Mouse (Mus musculus) brain, adult 2 months (tissue): Measurements from ENCODE around the gene Gm42906.

Experiments used
- DNase-seq: peaks from one replicate; pipeline ENCODE4 v3.0.0; 2011; ENCODE audit warnings: low read depth, low spot score

Gene Gm42906

DNA sequence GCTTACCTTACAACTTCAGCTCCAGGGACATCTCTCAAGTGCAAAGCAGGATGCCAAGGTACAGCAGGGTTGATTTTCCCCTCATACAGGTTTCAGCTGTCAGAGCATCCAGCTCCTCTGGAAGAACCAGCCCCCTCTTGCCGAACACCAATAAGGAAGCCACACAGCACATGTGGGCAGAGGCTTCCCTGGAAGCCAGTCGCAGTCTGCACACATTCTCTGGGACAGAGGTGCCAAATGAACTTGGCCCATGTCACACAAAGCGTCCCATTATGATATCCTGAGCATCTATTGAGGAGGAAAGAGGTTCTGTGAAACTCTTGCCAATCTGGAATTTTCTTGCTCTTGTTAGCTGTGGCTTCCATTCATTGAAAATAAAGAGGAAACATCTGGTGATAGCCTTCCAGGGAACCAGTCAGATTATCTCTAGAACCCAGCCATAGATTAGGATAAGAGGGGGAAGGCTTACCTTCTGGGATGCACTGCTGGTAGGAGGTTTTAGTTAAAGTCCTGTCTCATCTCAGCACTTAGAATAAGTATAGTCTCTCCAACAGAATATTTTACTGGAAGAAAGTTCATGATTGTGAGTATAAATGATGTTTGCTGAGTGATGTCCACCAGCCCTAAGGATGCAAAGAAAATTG is at the start of gene Gm42906:
Gm42906 (minus strand) TSS at position 51 of the 644 bp plus-strand sequence.
- no peak for DNase-seq

DNA sequence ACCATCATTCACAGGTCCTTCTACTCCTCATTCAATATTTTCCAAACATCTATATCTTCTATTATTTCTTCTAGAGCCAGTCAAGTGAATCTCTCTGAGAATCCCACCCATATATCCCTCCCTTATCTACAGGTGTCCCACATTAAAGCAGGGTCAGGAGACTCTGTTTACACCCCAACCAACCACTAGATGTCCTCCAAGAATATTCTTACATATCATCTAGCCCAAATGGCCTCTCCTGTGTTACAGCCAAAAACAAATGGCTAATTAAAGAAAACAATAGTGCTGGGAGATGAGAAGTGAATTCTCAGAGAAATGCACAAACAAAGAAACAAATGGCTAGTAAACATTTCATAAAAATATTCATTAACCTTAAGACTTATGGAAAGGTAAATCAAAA is 17.7 kb upstream of the Gm42906 start:
- no peak for DNase-seq

DNA sequence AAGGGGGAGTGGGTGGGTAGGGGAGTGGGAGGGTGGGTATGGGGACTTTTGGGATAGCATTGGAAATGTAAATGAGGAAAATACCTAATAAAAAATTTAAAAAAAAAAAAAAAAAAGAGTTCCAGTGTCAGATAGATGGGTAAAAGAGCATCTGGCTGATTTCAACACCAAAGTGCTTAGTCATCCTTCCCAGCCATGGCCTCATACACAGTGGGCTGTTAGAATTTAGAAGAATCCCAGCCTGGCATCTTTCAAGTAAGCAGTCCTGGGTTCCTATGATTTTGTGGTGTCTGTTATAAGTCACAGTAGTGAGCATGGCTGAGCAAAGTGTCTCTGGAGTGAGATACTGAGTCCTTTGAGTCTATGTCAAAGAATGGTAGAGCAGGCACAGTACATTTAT is 7.1 kb upstream of the Gm42906 start:
- no peak for DNase-seq

DNA sequence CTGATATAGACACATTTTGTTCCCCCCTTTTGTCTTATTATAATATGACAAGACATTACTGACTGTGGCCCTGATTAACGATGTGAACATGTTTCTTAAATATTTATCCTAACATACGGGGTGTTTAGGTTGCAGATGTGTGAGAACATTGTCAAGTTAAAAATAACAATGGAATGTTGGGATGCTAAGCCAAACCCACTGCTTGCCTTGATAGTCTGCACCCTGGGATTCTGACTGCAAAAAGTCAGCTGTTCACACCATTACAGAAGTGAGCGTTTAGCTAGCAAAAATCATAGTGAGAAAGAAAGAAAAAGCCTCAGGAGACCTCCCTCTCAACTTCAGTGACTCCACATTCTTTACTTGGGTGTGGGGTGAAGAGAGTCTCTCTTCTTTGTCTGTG is 1.5 kb downstream of the Gm42906 start:
- no peak for DNase-seq

DNA sequence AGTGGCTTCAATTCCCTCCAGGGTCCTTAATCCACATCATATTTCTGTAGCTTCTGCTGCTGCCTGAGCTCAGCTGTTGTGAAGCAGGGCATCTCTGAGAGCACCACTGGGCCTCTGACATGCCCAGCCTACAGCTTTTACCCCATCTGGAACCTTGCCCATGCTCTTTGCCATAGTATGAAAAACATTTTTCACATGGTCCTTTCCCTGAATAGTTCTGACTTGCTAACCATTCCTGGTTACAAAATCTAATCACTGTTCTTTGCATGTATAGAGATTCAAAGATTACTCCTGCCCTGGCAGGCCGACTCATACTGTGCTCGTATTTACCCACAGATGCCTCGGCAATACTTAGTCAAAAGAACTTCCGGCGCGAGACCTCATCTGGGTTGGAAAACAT is 5.3 kb downstream of the Gm42906 start:
- no peak for DNase-seq

DNA sequence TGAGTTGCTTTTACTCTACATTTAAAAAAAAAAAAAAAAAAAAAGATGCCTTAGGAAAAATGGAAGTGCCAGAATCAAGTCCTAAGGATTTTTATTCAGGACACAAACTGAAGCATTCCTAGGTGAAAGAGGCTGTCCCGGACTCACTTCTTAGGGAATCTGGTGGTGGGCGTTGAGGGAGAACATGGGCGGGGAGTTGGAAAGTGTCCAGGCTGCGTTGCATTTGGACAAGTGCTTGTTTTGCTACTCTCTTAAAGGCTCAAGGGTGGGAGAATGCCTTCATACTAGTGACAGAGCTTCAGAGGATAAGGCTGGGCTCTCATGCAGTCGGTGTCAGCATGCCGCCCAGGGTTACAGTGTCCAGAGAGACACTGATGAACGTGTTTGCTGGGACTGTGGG is 6.1 kb downstream of the Gm42906 start:
- DNase-seq = peak; percentile 23

DNA sequence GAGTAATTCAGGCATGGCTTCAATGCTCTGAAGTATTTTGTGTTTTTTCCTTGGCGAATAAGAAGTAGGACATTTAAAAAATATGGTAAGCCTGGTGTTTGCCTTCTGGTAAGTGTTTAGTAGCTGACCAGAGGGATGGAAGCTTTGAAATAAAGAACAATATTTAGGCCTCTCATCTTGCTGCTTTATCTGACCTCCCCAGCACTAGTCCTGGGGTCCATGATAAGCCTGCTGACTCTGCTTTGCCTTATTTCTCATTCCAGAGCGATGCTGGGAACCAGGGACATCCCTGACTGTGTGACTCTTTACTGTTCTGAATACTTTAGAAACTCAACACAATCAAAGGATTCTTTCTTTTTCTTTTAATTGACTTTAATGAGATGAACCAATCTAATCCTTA is 9.4 kb downstream of the Gm42906 start:
- DNase-seq = no peak

DNA sequence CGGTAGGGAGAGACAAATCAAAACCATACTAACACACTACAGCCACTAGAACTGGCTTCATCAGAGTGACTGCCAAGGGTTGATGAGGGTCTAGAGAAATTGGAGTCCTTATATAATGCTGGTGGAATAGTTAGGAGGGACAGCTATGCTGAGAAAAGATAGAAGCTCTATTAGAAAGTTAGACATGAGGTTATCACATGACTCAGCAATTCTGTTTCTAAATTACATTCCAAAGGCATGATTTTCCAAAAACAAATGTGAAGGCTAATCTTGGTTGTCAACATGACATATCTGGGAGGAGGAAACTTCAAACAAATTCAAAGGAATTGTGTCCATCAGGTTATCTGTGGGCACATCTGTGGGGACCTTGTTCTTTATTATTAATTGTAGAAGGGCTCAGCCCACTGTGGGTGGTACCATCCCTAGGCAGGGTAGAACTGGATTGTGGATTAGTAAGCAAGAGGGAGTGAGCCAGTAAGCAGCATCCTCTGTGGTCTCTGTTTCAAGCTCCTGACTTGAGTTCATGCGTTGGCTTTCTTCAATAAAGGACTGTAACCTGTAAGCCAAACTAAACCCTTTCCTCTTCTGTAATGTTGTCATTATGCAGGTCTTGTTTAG is 10.4 kb downstream of the Gm42906 start:
- no peak for DNase-seq

DNA sequence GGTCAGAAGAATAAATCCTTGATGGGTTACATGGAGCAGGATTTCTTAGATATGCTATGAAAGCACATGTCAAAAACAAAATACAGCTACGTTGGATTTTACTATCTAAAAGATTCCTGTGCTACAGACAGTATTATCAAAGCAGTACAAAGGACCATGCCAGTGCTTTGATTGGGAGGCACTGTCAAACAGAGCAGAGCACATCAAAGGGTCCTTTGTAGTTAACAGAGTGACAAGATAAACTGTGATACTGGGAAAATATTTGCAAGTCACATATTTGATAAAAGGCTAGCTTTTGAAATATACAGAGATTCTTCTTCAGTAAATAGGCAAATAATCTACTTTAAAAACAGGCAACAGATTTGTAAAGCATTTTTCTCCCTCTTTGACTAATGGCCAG is 11.0 kb downstream of the Gm42906 start:
- no peak for DNase-seq

DNA sequence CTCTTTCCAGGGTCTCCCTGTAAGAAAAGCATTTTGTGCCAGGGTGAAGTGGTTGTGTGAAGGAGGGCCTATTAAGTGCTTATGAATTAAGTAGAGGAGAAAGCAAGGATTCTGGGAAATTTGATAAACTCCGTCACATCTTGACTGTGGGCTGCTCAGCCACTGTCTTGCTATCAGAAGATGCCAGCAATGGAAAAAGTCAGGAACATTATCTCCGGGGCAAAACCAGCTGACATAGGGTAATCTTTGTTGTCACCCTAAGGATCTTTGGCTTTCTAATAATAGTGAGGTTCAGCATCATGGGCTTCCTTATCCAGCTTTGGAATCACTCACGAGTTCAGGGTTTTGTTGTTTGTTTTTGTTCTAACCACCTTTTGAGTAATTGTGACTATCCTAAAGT is 14.3 kb downstream of the Gm42906 start:
- DNase-seq = no peak

DNA sequence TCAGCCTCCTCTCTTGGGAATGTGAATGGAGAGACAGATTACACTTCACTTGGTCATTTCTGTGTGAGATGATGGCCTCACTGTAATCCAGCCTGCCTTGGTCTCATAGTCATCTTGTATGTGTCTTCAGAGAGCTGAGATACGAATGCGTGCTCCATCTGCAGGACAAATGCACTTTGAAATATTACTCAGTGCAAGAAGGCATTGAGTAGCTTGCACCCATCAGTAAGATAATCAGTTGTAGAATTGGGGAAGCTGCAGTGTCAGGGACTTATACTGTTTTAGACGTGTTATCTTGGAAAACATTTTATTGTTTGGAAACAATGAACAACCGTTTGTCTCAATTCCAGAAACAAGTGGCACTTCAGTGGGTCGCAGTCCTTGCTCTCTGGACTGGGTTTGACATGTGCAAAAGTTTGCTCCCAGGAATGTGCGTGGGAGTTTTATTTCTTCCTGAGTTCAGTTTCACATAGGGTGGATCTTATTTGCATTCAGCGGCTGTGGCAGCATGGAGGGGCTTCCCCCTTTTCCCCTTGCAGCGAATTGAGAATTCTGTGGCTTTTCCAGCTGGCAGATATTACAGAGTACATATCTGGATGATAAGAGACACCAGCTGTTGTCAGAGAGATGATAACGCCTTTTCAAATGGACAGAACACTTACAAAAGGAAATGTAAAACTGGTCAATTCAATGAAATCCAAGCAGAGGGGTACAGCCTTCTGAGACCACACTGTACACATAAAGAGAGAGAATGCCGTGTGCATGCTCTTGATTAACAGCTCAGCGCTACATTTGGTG is 15.1 kb downstream of the Gm42906 start:
- DNase-seq = no peak

DNA sequence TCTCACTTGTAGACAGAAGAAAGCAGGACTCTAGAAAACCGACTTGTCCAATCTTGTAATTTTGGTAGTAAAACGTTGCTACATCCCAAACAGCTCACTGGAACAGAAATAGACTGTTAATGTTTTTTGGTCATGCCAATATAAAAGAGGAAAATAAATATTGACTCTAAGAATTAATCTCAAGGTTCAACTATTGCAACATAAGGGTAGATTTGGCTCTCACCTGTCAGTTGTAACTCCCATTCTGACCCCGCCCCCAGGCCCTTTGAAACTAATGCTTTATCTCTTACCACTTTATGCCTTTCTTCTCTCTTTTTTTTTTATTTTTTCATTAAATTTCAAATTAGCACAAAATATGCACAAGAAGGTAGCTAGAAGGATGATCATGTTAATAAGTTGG is 18.0 kb downstream of the Gm42906 start:
- DNase-seq = no peak

DNA sequence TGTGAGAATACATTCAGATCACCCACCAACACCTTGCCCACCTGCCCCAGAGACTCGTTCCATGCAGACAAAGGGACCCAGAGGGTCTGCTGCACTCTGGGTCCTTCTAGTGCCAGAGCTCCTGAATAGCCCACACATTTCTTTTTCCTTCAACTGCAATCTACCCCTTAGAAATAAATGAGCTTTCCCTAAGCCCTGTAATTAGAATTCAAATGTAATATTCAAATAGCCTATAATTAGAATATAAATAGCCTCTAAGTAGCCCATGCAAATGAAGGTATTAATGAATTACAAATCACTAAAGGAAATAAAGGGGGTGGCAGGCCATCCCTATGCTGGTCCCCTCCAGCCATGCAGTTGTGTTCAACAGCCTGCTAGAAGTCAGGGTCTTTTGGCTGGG is 18.7 kb downstream of the Gm42906 start:
- no peak for DNase-seq

DNA sequence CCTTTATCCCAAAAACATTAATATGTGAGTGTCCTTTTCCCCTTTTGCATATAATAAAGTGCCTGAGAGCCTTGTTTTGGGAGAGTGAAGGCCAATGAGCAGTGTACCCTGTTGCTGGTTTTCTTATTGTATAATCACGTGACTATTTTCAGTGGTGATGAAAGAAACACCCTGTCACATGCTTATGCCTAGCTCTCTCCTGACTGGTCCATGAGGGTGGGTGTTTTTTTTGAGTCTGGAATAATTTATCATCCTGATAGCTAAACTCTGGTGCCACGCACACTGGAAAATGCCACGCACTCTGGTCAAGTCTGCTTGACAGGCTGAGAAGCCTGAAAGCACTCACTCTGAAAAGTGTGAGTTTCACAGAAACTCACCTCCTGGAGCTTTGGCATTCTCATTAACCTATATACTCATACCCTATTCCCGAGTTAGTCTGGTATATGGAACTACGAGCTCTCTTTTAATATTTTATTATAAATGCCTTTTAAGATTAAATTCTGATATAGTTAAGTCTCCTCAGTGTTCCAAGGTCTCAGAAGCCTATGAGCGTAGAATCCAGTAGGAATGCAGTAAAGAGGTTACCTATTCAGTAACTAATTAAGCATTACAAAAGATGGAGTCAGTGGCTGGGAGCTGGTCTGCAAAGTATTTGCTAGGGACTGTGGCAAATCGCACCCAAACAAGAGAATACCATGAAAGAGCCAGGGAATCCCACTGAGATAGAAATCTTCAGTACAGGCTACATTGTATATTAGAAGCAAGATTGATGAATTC is 19.7 kb downstream of the Gm42906 start:
- no peak for DNase-seq

DNA sequence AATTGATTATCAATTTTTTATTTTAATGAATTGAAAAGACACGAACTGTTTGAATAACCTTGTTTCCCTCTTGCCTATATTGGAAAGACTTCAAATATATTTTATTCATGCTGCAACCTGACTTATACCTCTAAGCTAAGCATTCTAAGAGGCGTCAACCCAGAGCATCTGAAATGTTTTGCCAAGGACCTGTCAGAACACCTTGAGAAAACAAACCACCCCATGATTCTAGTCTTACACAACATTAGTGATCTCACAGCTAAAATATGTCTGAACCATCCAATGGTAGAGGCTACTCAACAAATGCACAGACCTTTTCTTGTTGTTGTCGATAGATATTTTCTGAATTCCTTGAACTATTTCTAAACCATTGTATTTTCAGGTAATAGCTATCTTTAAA is 20.5 kb downstream of the Gm42906 start:
- no peak for DNase-seq

DNA sequence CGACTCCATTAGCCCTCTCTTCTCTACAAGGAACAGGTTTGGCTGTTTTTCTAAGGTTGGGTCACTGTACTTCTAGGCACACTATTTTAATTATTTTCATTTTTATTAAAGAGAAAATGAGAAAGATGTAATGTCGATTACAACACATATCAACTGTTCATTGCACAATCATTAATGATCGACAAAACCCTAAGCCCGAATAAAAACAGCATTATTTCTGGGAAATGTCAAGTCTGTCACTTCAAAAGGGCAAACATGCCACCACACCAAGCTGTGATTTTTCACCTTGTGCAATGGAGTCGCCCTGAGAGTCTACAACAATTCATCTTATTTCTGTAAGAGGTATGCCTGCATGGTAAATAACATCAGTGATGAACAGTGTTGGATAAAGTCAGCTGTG is 21.7 kb downstream of the Gm42906 start:
- no peak for DNase-seq

DNA sequence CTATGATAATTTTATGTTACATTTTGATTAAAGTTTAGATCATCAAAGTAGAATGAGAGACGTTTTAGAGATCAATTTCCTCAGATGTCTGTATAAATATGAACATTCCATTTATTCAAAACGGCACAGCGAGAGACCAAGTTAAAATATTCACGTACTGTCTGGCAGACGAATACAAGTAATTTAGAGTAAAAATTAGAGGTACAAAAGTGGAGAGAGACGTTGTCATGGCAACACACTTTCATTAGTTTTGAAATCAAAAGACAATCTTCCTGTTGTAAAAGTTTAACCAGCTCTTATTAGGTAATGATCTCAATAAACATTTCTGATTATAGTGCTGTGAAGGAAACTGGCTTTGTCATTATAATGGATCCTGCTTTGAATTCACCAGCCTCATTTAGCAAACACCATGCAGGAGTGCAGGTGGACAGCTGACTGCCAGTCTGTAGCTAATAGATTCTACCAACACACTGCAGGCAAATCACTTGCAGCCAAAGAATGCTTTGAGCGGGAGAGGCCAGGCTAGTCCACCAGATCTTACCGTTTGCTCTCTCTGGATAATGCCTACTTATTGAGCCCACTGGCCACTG is 22.6 kb downstream of the Gm42906 start:
- DNase-seq = peak; percentile 31

DNA sequence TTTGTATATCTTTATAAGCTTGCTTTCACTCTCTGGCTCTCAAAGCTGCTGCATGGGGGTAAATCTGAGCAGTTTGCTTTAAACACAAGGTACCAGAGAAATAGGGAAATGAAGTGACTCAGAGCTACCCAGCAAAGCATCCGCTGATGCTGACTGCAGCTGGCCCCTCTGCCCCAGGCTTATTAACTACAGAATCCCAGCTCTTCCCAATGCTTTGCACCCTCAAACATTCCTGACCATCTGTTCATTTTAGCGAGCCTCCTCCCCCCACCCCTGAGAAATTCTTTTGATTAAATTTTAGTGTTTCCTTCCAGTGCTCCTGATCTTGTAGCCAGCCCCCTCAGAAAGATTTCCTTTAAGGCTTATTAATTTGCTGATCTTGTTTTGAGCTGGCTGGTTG is 24.4 kb downstream of the Gm42906 start:
- peak; percentile 29 for DNase-seq

DNA sequence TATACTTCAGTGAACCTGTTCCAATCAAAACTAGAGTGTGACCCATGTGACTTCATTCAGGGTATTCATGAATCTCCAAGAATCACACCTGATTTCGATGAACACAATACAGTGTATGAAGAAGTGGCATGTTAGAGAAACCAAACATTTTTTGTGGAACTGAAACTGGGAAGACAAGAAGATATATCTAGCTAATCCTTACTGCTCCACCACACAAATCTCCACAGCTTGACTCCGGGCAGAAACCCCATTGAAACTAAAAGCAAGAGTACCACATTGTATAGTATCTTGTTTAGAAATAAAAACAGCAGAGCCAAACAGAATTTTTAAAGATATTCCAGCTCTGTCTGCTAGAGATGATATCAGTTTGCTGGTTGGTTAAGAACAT is 27.4 kb downstream of the Gm42906 start:
- no peak for DNase-seq

DNA sequence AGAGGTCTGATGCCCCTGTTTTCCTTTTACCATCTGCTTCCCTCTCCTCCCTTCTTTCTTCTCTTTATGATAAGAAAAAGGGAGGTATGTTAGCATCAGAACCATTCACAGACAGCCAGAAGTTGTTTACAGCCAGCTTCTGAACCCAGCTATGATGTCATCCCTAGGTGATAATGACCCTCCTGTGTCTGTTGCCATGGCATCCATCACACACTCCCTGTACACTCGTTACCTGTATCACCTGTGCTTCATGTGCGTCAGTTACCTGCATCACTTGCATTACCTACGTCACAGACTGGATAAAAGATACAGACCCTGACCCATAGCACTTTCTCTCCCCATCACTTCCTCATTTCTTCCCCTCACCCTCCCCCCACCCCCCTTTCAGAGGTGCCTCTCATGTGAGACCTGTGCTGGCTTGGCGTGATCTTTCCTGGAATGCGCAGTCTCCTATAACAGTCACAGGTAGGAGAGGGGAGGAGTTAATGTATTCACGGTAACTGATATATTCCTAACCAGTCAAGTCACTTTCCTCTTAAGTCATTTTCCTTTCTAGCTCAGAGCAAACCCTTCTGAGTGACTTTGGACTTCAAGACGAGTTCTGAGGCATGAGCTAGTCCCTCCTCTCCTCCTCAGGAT is 27.9 kb downstream of the Gm42906 start:
- no peak for DNase-seq

DNA sequence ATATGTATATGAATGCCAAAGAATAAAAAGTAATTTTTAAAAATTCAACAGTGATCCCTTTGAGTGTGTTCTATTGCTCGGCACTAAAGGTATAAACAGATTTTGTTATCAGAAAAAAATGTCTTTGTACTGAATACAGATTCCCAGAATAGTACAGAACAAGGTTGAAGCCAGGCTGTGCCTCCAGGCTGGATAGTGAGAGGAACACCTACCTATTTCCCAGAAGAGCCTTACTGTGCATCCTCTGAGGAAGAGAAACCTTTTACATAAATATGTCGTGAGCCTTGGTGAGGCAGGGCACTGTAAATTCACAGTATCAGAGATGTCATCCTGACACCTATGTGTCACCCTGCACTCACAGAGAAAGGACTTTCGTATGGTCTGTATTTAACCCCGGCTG is 31.8 kb downstream of the Gm42906 start:
- DNase-seq = peak; percentile 44
